Mouse (Mus musculus) gastrocnemius, postnatal 14 days (tissue): ENCODE results near the gene Unc13d. TPM values are rescaled to one million over a fixed set of nuclear protein-coding genes. Genes with fewer than 3 reads are reported as not detected.

Source experiments
- DNase-seq: peaks from one replicate; pipeline ENCODE4 v3.0.0; 2021; ENCODE audit warnings: mixed read lengths
- intact Hi-C: fragments of 180-260 bp; cut with DNase I; formaldehyde crosslinking; loops from one replicate; pipeline ENCODE4 v1.15.1; 2025; ENCODE audit warnings: low total_unique reads
- total RNA-seq, 2 experiments: library from RNA; stranded (reverse); gene quantifications; 2 replicates each; pipeline ENCODE4 v1.2.3; 2021

Gene Unc13d
- total RNA-seq, 2 experiments from 2014 or later: 0.31 to 0.33 TPM

DNA sequence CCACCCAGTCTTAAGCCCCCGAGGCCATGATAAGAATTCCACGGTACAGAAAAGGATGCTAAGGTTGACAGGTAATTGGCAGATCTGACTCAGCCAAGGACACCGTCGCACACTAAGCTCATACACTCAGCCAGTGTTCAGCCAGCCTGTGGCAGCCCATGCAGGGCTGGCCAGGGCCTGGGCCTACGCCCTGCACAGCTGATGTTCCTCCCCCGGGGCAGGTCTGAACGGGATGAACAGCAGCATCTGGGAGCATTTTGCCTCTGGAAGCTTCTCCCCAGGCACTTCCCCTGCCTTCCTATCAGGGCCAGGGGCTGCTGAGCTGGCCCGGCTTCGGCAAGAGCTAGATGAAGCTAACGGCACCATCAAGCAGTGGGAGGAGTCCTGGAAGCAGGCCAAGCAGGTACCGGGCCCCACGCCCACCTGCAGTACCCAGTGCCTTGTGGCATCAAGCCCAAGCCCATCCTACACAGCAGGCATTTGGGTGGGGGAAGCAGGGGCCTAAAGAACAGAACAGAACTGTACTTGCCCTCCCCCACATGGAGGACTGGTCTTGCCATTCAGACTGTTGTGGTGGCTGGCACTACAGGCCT lies 19.6 kb downstream of the Unc13d start:
- intact Hi-C loops: no loop called here
- no peak for DNase-seq

DNA sequence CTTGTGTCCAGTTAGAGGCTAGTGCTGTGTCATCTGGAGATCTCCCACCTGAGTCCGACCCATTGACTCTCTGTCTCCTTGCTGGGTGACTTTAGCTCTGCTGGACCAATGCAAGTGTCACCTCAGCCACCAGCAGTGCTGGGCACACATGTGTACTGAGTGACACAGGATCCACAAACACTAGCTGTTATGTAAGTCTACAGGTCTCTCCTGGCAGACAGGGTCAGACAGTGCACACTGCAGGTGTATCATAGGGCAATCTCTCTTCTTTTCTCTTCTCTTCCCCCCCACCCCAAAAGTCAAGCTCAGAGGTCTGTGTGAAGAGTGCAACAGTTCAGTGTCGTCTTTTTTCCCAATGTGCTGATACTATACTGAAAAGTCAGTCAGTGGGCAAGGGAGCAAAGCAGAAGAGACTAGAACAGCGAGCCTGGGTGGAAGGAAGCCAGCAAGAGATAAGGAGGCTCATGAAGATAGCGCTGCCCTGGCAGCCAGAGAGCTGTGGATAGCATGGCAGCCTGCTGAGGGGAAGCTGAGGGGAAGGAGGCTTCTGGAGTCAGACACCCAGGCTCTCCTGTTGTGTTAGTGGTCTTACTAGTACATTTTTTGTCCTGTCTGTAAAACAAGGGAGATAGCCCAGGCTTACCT lies 20.4 kb downstream of the Unc13d start:
- DNase-seq: no peak
- intact Hi-C loops: no loop called here

DNA sequence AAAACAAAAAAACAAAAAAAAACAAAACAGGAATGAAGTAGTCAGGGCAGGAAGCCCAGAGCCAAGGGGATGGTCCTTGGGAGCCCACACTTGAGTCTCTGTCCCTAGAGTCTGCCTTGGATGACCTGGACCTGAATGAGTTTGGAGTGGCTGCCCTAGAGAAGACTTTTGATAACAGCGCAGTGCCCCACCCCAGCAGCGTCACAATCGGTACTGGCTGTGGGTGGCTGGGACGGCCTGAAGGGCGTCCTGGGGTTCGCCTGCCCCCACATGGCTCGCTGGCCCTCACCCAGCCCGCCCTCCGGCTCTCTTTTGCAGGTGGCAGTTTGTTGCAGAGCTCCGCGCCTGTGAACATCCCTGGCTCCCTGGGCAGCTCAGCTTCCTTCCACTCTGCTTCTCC lies 21.9 kb downstream of the Unc13d start:
- DNase-seq: no peak
- intact Hi-C loops: no loop called here

DNA sequence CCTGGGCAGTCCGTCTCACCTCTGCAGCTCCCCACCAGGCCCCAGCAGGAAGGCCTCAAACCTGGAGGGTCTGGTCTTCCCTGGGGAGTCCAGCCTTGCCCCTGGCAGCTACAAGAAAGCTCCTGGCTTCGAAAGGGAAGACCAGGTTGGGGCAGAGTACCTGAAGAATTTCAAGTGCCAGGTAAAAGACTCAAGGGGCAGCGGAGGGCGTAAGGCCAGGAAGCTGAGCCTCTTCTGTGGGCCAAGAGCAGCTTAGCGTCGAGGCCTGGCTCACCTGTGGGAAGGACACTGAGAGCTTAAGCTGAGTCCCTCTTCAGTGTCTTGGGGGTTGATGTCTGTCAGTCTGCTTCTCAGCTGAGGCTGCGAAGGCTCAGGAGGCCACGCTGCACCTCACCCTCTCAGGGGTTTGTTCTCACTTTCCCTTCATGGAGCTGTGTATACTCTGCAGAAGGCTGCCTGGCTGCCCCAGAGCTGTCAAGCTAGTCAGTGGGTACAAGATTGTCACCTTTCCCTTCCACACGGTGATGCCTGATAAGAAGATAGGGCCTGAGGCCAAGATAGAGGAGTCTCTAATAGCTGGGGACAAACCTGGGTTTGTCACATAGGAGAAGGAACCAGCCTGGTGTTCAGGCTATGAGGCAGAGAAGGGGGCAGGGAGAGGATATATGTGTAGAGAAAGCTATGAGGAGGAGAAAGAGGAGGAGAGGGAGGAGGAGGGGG lies 24.1 kb downstream of the Unc13d start:
- no peak for DNase-seq
- intact Hi-C loops: no loop called here

DNA sequence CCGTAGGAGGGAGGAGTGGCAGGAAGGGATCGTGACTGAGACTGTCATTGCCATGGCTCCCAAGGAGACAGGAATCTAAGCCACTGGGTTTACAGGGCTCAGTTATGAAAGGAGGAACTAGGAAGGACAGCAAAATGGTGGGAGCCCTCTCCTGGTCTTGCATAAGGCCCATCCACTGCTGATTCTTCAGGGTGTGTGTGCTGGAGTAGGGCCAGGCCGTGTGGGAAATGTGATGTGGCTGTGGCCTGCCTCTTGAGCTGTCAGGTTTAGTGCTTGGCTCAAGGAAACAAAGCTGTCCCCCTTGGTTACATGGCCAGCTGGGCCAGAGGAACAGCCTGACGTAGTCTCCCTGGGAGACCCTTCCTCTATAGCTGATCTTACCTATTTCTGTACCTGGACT lies 27.6 kb downstream of the Unc13d start:
- DNase-seq: no peak
- intact Hi-C loops: no loop called here

DNA sequence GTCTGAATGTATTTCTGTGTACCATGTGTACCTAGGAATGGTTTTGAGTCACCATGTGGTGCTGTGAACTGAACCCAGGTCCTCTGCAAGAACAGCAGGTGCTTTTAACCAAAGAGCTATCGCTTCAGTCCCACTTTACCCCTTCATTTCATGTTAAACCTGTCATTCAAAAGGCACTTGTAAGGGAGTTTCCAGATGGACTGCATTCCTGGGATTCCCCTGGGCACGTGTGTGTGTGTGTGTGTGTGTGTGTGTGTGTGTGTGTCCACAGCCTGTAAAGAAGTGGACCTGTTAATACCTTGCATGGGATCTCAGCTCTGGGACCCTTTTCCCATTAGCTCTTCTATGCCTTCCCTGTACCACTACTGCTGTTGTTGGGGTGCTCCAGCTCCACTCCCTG lies 28.2 kb downstream of the Unc13d start:
- DNase-seq: no peak

DNA sequence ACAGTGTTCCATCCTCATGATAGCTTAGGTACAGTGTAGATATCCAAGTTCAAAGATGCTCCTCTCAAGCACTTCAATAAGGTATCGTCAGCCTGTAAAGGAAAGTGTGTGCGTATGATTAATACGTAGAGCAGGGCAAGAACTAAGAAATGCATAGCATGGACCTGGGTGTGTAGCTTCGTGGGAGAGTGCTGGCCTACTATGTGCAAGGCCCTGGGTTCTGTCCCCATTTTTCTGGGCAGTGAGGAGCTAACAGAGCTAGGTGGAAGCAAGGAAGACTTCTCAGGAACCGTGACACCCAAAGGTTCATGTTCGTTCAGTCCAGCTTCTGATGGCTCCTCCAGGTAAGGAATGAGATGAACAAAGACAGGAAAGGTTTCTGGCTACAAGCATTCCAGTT lies 32.6 kb downstream of the Unc13d start:
- intact Hi-C loops: no loop called here

More for the DNA sequence above, 28.2 kb downstream of the Unc13d start:
- intact Hi-C loops: no loop called here

DNA sequence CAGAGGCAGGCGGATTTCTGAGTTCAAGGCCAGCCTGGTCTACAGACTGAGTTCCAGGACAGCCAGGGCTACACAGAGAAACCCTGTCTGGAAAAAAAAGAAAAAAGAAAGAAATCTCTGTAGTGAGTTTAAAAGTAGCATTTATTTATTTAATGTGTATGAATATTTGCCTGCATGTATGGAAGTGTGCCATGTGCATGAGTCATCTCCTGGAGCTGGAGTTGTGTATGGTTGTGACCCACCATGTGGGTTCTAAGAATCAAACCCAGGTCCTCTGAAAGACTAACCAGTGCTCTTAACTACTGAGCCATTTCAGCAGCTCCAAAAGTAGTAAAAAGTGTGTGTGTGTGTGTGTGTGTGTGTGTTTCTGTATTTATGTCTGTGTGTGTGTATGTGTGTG lies 34.5 kb downstream of the Unc13d start:
- intact Hi-C loops: no loop called here
- no peak for DNase-seq

More for the DNA sequence above, 32.6 kb downstream of the Unc13d start:
- no peak for DNase-seq

DNA sequence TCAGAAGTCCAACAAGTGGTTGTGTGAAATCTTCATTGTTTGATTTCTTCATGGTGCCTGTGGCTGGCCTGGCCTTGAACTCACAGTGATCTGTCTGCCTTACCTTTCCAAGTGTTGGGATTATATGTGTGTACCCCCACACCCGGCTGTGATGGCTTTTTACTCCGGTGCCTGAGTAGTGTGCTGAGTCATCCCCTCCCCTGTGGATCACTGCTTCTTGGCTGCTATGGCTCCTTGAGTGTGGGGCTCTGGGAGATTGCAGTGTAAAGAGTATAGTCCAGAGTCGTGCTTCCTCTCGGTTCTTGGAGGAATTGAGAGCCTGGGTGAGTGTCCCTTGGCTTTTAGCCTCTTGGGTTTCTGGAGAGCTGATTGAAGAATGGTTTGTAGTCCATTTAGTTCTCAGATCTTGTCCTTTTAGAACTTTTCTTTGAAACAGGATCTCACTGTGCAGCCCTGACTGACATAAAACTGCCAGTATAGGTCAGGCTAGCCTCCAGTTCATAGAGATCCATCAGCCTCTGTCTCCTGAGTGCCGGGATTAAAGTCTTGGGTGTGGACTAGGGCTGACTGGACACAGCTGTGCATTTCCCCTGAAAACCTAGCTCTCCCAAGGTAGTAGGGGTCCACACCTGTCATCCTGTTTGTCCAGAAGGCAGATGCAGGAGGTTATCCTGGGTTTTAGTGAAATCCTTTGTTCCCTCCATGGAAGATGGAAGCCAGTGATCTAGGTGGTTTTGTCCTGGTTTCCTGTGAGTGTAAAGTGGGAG lies 35.2 kb downstream of the Unc13d start:
- DNase-seq: no peak
- intact Hi-C loops: no loop called here

DNA sequence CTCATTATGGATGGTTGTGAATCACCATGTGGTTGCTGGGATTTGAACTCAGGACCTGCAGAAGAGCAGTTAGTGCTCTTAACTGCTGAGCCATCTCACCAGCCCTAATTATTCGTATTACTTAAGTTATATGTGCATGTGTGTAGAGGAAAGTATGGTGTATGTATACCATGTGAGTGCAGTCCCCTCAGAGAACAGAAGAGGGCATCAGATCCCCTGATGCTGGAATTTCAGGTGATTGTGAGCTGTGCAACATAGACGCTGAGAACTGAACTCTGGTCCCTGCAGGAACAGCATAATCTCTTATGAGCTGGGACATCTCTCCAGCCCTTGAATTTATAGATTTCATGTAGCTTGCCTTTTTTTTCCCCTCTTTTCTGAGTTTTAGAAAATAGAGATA lies 35.9 kb downstream of the Unc13d start:
- DNase-seq: no peak
- intact Hi-C loops: no loop called here

DNA sequence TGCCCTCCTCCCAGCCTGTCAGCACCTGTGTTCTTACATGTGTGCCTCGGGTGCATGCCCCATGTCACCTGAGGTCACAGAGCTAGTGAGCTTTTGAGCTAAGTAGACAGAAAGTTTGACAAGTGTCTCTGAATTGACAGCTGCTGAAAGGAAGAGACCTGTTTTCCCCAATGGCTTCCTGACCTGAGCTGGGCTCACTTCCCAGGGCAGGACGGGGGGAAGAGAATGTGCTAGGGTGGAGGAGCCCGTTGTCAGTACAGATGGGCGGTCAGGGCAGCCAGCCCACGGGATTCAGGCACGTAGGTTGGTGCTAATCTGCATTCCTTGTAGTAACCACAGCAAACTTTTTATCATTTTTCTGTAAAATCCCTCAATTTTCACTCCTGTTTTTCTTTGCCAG lies 37.2 kb downstream of the Unc13d start:
- DNase-seq: no peak
- intact Hi-C loops: no loop called here

DNA sequence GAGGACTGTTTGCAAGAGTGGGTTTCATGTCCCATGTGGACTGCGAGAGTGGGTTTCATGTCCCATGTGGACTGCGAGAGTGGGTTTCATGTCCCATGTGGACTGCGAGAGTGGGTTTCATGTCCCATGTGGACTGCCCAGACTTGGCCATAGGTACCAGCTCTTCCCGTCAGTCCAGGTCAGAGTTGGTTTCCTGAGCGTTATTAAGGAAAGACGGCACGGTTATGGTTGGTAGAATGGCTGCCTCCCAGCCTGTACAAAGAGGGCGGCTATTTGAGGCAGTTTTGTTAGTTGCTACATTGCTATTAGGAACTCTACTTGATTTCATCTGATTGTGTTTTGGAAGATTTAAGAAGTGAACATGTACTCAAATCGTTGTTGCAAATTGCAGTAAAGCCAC lies 39.9 kb downstream of the Unc13d start:
- no peak for DNase-seq
- intact Hi-C loops: loop anchor here (5.0 to 10.0 kb wide), 2 partner anchors 44 to 97 kb away; partner anchors contain the start of genes Mrpl38 and Trim65

DNA sequence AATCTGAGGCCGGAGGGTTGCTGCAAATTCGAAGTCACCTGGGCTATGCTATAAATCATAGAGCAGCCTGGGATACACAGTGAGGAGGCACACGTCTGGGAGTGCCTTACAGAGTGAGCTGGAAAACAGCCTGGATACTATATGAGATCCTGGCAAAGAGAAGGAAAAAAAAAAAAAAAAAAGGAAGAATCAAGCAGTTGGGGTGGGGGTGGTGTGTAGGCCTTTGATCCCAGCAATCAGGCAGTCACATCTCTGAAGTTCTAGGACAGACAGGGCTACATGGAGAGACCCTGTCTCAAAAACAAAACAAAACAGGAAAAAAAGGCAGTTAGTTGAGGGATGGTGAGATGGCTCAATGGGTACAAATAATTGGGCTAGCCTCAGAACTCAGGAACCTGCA lies 41.1 kb downstream of the Unc13d start:
- no peak for DNase-seq
- intact Hi-C loops: loop anchor here (5.0 to 10.0 kb wide), 2 partner anchors 46 to 98 kb away; partner anchors contain the start of genes Mrpl38 and Trim65

DNA sequence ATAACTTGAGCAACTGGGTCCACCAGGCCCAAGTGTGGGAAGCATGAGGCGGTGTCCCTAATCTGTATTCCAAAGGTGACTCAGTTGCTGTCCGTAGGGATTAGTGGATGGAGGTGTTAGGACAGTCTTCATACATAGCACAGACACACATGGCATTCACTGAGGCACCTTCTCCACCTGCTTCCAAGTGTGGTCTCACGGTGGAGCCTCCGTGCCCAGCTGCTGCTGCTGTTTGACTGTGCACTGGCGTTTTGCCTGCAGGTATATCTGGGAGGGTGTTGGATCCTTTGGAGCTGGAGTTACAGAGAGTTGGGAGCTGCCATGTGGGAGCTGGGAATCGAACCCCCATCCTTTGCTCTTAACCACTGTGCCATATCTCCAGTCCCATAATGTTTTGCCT lies 43.2 kb downstream of the Unc13d start:
- intact Hi-C loops: loop anchor here (10.0 kb wide), 1 partner anchor 100 kb away; the partner anchor contains the start of genes Mrpl38 and Trim65
- DNase-seq: no peak

DNA sequence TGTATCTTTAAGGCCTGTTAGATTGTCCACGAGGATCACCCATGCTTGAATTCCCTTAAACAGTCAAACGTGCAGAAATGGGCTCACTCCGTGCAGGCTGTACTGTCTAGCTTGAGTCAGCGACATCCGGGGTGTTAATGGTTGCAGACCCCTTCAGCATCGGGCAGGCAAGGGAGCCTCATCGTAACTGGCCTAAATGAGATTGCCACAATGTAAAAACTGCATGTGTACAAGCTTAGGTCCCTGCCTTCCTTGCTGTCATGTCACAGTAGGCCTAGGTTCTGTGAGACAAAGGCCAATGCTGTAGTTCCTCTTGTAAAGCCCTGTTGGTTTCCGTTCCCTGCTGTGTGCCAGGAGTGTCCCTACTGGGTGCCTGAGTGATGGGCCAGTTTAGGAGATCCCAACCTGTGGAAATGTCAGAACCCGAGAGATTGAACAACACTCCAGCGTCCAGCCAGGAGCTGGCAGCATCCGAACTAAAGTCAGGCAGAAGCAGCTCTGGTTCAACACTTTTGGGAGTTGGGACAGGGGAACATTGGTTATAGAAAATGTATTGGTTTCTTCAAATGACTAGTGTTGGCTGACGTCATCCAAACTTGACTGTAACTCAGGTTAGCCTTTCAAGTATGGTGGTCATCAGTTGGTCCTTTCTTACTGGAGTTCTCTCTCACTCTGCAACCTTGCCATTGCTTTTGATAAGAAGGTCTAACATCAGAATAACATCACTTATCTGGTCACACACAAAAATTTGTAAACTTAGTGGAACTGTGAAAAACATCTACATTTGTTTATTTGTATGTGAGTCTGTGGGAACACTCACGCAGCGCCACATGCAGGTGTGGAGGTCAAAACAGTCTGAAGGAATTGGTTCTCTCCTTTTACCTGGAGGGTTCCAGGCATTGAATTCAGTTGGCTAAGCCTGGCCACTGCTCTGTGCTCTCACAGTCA lies 46.6 kb downstream of the Unc13d start:
- intact Hi-C loops: loop anchor here (10.0 kb wide), 1 partner anchor 104 kb away; the partner anchor contains the start of genes Mrpl38 and Trim65
- DNase-seq: no peak

DNA sequence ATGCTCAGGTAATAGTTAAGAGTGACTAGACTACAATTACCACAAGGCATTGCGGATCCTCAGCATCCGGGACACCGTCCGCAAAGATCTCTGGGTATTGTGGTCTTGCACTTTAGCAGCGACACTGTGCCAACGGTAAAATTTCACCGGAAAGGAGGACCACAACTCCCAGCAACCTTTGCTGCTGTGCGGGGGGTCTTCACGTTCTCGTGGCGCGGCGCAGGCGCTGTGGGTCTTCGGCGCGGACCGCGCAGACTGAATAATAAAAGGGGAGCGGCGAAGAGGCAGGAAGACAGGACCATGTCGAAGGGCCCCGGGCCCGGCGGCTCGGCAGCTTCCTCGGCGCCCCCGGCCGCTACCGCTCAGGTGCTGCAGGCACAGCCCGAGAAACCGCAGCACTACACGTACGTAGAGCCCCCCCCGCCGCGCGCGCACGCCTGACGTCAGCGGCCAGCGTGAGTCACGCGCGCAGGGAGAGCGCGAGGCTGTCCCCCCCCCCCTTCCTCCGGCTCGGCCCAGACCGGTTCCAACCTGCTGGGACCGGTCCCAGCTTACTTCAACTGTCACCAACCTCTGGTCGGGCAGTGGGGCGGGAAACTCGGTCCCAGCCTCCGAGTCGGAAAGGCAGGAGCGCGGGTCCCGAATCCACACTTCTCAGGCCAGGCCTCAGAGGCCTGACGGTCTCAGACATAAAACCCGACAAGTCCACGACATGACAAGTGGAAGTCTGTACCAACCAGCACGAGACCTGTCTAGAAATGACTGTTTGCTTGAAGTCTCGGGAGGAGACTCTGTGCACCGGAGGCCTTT lies 47.5 kb downstream of the Unc13d start, which contains the start of gene Unk:
Unk (plus strand) TSS at position 235 of the 810 bp plus-strand sequence.
- intact Hi-C loops: loop anchor here (10.0 kb wide), 1 partner anchor 105 kb away; the partner anchor contains the start of genes Mrpl38 and Trim65
- peak; percentile 96 for DNase-seq

DNA sequence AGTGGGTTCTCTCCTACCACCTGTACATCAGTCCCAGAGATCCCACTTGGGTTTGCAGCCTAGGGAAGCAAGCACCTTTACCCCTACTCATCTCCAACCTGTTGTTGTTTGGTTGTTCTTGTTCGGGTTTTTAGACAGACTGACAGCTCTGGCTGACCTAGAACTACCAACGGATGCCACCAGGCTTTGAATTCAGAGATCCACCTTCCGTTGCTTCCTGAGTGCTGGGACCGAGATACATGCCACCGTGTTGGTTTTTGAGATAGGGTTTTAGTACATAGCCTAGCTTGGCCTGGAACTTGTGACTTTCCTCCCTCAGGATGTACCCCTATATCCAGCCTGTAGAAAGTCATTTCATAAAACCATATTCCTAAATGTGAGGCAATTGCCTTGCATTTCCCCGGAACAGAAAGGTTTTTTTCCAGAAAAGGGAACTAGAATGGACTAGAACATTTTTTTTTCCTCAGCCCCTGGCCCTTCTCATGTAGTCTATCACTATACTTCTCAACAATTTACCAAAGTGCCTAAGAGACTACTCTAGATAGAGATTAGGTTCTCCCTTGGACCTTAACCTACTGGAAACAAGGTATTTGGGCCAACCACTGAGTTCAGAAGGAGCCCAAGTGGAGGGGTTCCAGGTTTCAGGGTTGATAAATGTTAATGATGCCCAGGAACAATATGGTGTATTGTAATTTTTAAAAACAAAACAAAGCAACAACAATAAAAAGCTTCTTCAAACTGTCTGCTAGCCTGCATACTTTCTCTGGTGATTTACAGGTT lies 48.5 kb downstream of the Unc13d start:
- intact Hi-C loops: no loop called here
- DNase-seq: no peak
